Mouse (Mus musculus) brown adipose tissue, adult 24 weeks (tissue): ENCODE measurements around the gene Cyp2c39. TPM values are rescaled to one million over a fixed set of nuclear protein-coding genes. Genes with fewer than 3 reads are reported as not detected.
"Not testable (repeated sequence)": the region's sequence is repeated elsewhere in the genome, so short reads cannot be mapped to it uniquely, and the experiment has no call there.

Experiments used
- H3K27ac ChIP-seq: fragments of 200-500 bp; replicated peaks from 2 replicates; pipeline ENCODE4 v1.5.1; 2012; ENCODE audit warnings: low read depth, mild to moderate bottlenecking, low read length
- H3K4me1 ChIP-seq: fragments of 200-500 bp; 2 replicates; pipeline ENCODE4 v1.6.1; 2012; ENCODE audit warnings: low read length, mixed read lengths; ENCODE audit not compliant: control insufficient read depth, insufficient read depth, insufficient read length
- H3K4me3 ChIP-seq: fragments of 200-500 bp; 2 replicates; pipeline ENCODE4 v1.5.1; 2012; ENCODE audit warnings: low read depth, mild to moderate bottlenecking, low read length, moderate library complexity; ENCODE audit not compliant: insufficient read depth
- polyA plus RNA-seq: library from polyadenylated mRNA; stranded (reverse); fragments of >200 nt; gene quantifications from 2 replicates; pipeline ENCODE4 v1.2.4, GENCODE M21; 2012; ENCODE audit not compliant: missing spikeins, insufficient read depth, insufficient read length

Gene Cyp2c39
- not detected in 2 replicates for polyA plus RNA-seq

- no peak within 1 kb of the TSS for H3K27ac ChIP-seq
- no peak within 1 kb of the TSS for H3K4me3 ChIP-seq
- no peaks in the 10 kb centered on the region for H3K4me1 ChIP-seq
Measured at GRCm38 (mm10) chr19:39510534-39510933, at the start of gene Cyp2c39. Gene Cyp2c39, plus strand, starts transcription at chr19:39510862.

- Histone ChIP-seq H3K4me1 (no peaks in the 10 kb centered on the region), H3K27ac (no peak within 1 kb of the TSS), H3K4me3 (no peak within 1 kb of the TSS)
Measured at GRCm38 (mm10) chr19:39462941-39463340, 47.7 kb upstream of the Cyp2c39 start, which contains the start of gene Cyp2c38. Gene Cyp2c38, minus strand, starts transcription at chr19:39463075.

DNA sequence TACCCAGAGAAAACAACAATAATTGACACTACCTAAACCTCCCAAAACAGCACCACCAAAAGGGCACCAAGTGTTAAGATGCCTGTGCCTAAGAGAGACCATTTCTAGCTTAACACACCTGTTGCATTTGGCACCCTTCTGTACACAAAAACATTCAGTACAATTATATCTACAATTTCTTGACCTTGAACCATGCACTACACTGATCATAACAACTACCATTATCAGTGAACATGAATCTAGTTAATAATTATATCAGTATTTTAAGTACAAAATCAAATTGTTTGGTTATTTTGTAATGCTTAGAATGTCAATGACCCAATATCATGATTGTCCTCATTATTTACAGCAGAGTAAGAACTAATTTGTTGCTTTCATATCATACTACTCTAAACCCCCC, 46.7 kb upstream of the Cyp2c39 start:
- Histone ChIP-seq H3K27ac (no peak overlapping the region), H3K4me1 (no peaks in the 10 kb centered on the region), H3K4me3 (no peak overlapping the region)

DNA sequence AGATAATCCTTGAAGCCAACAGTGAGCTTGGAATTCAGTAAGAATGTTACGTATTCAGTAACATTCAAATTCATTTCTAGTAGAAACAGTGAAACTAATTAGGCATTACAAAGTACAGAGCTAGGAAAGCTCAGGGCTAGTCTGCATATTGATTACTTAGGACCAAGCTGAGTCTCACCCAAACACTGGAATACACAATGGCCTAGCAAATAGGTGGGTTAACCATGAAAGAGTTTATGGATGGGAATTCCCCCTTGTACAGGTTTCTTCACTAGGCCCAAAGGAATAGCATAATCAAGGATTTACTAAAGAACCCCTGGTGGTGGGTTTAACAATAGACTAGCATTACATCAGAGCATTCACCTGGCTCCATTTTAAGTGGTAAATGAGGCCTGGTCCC, 26.7 kb upstream of the Cyp2c39 start:
- not testable (repeated sequence) for H3K27ac ChIP-seq, H3K4me3 ChIP-seq, H3K4me1 ChIP-seq

DNA sequence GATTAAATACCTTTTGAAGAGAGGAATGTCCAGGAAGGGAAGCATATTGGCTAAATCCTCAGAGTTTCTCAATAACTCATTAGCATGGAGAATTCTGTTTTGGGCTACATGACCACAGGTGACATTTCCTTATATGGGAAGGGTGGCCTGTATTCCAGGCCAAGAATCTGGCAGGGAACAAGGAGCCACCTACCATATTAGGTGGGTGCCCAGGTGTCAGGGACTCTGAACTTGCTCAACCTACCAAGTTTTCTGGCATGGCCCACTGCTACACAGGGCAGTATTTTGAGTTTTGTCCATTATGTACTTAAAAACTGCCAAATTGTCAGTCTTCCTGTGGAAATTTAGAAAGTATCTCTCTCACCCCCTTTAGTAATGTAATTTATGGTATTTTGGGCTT, 4.3 kb upstream of the Cyp2c39 start:
- Histone ChIP-seq H3K4me1 (no peaks in the 10 kb centered on the region), H3K27ac (no peak overlapping the region), H3K4me3 (no peak overlapping the region)

DNA sequence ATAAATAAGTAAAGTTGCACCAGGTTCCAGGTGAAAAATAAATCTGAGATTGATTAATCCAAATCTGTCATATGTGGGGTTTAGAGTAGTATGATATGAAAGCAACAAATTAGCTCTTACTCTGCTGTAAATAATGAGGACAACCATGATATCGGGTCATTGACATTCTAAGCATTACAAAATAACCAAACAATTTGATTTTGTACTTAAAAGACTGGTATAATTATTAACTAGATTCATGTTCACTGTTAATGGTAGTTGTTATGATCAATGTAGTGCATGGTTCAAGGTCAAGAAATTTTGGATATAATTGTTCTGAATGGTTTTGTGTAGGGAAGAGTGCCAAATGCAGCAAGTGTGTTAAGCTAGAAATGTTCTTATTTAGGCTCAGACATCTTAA, 1.1 kb upstream of the Cyp2c39 start:
- no peaks in the 10 kb centered on the region for H3K4me1 ChIP-seq
- H3K4me3 ChIP-seq: no peak overlapping the region
- no peak overlapping the region for H3K27ac ChIP-seq

Other genes starting within 250 kb of the Cyp2c39 start
- 1.5 TPM in 1 of 2 replicates, not detected in the other for gene Cyp2c29, start 241.5 kb upstream of the Cyp2c39 start, polyA plus RNA-seq
- gene Cyp2c38, start 47.8 kb upstream of the Cyp2c39 start, polyA plus RNA-seq: not detected in 2 replicates
- gene Cyp2c67, start 138.2 kb downstream of the Cyp2c39 start, polyA plus RNA-seq: not detected in 2 replicates
- gene Cyp2c68, start 230.2 kb downstream of the Cyp2c39 start, polyA plus RNA-seq: not detected in 2 replicates